Mouse (Mus musculus) cerebellum, adult 11 months (tissue): ENCODE measurements around the gene Traf3ip3.

Experiments
- DNase-seq: peaks from one replicate; pipeline ENCODE4 v3.0.0; 2022

Gene Traf3ip3

GRCm38 (mm10) chr1:193201383-193201778 is at the start of gene Traf3ip3:
TSS of gene Traf3ip3 (minus strand) at chr1:193201703.
- DNase-seq: no peak

GRCm38 (mm10) chr1:193250026-193250425 is 48.5 kb upstream of the Traf3ip3 start:
- DNase-seq: no peak

- DNase-seq: no peak
Observed at GRCm38 (mm10) chr1:193244235-193244634, 42.7 kb upstream of the Traf3ip3 start.

GRCm38 (mm10) chr1:193243571-193244193 is 42.2 kb upstream of the Traf3ip3 start:
- DNase-seq: no peak

GRCm38 (mm10) chr1:193242863-193243262 is 41.4 kb upstream of the Traf3ip3 start:
- no peak for DNase-seq

GRCm38 (mm10) chr1:193242238-193242637 is 40.7 kb upstream of the Traf3ip3 start:
- DNase-seq: peak; percentile 90

GRCm38 (mm10) chr1:193241436-193241835 is 39.9 kb upstream of the Traf3ip3 start:
- no peak for DNase-seq

GRCm38 (mm10) chr1:193238426-193238825 is 36.9 kb upstream of the Traf3ip3 start:
- DNase-seq: no peak

- no peak for DNase-seq
Observed at GRCm38 (mm10) chr1:193234930-193235329, 33.4 kb upstream of the Traf3ip3 start.

- no peak for DNase-seq
Observed at GRCm38 (mm10) chr1:193234130-193234645, 32.7 kb upstream of the Traf3ip3 start.

- no peak for DNase-seq
Observed at GRCm38 (mm10) chr1:193232732-193233131, 31.2 kb upstream of the Traf3ip3 start.

- no peak for DNase-seq
Observed at GRCm38 (mm10) chr1:193230935-193231334, 29.4 kb upstream of the Traf3ip3 start.

- DNase-seq: no peak
Observed at GRCm38 (mm10) chr1:193230531-193230930, 29.0 kb upstream of the Traf3ip3 start.

GRCm38 (mm10) chr1:193229570-193229969 is 28.1 kb upstream of the Traf3ip3 start:
- no peak for DNase-seq

- no peak for DNase-seq
Observed at GRCm38 (mm10) chr1:193227537-193227936, 26.0 kb upstream of the Traf3ip3 start.

- DNase-seq: no peak
Observed at GRCm38 (mm10) chr1:193226724-193227522, 25.4 kb upstream of the Traf3ip3 start.

- DNase-seq: no peak
Observed at GRCm38 (mm10) chr1:193226114-193226513, 24.6 kb upstream of the Traf3ip3 start.

GRCm38 (mm10) chr1:193225531-193225930 is 24.0 kb upstream of the Traf3ip3 start:
- no peak for DNase-seq

GRCm38 (mm10) chr1:193220408-193220807 is 18.9 kb upstream of the Traf3ip3 start:
- no peak for DNase-seq

GRCm38 (mm10) chr1:193216000-193216399 is 14.5 kb upstream of the Traf3ip3 start:
- DNase-seq: no peak

- no peak for DNase-seq
Observed at GRCm38 (mm10) chr1:193214053-193214452, 12.6 kb upstream of the Traf3ip3 start.

- no peak for DNase-seq
Observed at GRCm38 (mm10) chr1:193211371-193211770, 9.9 kb upstream of the Traf3ip3 start.

GRCm38 (mm10) chr1:193208178-193208577 is 6.7 kb upstream of the Traf3ip3 start:
- peak; percentile 33 for DNase-seq

GRCm38 (mm10) chr1:193207503-193207902 is 6.0 kb upstream of the Traf3ip3 start, which contains the start of gene Lamb3:
TSS of gene Lamb3 (plus strand) at chr1:193207699.
- DNase-seq: no peak
